Mouse (Mus musculus) adrenal gland, postnatal 36 days (tissue): ENCODE measurements at regions not wholly inside any gene's neighbourhood (a gene's known extent, or its start where the extent isn't known, plus 50 kb on each side); places are given as distances from the start of the nearest gene placed in this dataset.

Experiments used
- DNase-seq, 2 experiments: peaks; one replicate each; pipeline ENCODE4 v3.0.0; 2021; ENCODE audit warnings: mixed read lengths in 1 of 2

DNA sequence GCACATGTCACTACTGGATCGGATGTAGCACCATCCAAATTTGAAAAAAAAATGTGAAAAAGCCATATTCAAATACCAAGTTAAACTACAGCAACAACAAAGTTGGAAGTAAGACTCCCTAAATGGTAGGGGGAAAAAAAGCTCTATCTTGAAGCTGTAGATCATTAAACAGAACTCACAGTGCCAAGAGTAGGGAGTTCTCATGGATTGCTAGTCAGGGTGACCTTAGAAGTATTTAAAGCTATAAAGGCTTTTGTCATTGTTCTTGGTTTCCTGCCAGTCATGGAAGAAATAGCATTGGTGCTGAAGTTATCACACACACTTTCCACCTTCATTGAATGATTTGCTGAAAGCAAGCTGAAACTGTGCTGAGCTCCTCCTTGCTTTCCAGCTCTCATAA lies 1122.1 kb downstream of the Adgrl3 start:
- no peak for DNase-seq
